Mouse (Mus musculus) T-cell, adult 2 months (primary cell): ENCODE measurements at regions not wholly inside any gene's neighbourhood (a gene's known extent, or its start where the extent isn't known, plus 50 kb on each side); places are given as distances from the start of the nearest gene placed in this dataset.

Experiments
- DNase-seq: peaks from one replicate; pipeline ENCODE4 v3.0.0; 2022; ENCODE audit warnings: low spot score

DNA sequence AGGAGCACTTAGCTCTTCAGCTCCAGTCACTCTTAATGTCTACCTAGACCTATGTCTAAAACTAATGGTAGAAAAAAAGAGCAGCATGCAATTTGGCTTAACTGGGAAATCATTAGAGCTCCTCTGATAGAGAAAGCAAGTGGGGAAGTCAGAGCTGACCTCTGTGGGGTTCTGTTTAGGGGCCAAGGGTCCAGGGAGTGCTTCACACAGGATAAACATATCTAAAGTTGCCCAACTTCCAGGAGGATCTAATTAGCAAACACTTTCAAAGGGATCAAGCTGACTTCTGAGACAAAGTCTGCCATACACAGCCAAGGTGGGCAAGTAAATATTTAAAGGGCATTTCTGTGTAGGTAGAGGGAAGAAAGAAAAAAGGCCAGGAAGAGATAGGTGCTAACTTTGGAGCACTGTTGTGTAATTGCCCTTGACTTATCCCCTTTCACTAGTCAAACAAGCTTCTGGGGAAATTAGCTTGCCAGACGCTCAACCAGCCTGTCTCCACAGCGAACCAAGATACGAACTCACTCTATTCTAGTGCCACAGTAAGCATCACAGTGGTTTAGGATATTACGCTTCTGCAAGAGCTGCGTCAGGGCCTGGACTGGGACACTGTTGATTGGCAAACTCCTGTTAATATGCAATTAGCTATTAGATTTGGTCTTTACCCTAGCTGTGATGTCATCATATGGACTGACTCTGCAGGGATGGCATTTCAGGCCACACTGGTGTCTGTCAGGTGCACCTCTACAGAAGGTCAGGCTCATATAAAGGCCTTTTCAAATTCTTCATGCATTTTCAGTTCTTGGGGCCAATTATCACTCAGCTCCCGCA lies 1413.9 kb upstream of the A1bg start:
- DNase-seq, result no peak

DNA sequence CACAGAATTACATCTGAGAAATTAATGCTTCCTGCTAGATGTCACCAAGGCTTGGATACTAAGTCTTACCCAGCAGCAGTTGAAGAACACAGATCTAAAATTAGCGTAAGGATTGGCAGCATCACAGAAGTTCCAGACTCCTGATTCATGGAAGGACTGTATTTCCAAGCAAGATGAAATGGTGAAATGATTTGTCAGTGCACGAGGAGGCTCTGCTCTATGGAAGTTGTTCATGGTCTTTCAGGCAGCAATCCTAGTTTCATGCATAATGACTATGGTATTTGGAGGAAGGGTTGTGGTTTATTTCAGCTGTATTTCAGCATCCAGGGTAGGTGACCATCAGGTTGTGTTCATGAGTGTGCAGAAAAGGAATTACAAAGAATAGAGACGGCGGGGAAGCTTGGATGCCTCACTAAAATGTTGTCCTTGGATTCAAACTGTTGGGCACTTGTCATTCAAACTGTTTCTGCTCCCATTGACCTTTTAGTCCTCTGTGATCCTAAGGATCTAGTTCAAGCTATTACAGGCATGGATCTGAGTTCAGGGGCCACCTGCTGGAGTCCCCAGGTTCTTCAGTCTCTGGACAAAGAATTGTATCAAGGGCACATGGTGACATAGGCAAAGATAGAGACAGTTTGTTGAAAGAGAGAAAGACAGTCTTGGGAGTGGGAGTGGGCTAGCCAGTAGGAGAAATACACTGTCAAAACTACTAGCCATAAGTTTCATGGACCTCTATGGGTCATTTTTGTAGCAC lies 1411.6 kb upstream of the A1bg start:
- no peak for DNase-seq

DNA sequence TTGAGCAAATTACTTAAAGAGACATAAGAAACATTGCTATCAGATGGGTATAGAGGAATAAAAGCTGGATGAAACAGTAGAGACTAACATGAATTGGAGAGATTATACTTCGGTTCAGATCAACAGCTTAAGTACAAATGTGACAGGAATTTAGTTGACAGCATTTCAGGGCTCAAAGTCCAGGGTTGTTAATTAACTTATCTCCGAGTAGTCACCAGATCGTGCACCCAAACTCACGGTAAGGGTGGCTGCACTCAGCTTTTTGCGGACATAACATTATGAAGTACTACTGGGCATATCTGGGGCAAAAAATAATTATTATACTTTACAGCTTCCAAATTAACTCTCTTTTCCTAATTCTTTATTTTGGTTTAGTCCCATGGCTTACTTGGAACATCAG lies 1409.3 kb upstream of the A1bg start:
- no peak for DNase-seq

DNA sequence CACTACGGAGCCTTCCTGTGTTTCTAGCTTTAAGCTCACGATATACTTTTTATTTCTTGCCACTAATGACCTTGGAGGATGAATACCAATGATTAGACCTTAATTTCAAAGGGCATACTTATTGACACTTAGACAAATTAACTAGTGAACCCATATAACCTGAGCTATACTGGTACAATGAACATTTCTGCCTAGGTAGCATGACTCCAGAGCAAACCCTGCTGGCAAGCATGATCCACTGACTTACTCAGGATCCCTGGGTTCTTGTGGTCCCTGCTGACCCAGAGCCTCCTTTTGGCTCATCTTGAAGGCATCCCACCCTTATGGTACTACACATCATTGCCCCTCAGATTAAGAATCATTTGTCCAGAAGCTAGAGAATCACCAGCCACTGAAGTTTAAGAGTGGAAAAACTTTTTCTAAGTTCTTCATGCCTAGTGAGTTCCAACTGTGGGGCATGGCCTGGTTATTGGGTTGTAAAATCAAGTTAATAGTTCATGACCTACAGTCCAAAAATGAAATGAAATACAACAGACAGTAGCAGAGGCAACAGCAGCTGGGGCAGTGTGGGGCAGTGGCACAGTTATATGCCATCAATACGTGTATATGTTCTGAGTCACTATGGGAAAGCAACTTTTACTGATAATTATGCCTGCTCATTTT lies 1408.5 kb upstream of the A1bg start:
- DNase-seq, result no peak

DNA sequence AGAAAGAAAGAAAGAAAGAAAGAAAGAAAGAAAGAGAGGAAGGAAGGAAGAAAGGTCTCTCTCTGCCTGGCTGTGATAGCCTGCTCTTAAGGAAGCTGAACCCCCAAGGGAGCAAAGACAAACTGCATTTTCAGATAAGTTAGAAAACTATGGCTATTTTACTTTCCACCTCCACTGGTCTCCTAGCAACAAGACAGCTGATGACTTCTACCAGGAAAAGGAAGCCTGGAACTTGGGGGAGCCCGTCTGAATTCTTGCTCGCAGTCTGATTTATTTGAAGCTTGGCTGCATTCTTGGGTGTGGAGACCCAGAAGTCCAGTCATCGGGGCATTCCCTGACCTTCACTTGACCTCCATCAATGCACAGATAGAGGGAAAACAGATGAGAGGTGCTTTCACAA lies 1406.1 kb upstream of the A1bg start:
- DNase-seq, result no peak

DNA sequence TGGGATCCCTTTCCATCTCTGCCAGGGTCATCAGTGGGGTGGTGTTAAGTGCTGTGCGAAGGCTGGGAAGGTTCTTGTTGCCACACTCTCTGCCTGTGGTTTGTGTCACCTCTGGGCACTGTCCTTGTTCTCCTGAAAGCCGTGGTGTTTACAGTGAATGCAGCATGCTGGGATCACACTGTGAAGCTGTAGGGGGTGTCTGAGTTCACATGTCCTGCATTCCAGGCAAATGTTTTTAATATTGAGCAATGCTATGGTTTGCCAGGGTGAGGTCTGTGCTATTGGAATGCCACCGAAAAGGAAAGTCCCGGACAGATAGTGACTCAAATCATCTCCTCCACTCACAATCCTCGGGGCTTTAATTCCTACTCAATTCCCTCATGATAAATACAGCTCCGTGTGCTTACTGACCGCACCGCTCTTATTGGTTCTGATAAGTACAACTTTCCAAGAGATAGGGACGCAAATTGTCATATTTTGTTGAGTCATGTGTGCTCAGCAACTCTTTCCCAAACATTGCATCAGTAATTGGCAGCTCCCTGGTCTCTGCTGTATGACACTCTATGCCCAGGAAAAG lies 1405.6 kb upstream of the A1bg start:
- no peak for DNase-seq

DNA sequence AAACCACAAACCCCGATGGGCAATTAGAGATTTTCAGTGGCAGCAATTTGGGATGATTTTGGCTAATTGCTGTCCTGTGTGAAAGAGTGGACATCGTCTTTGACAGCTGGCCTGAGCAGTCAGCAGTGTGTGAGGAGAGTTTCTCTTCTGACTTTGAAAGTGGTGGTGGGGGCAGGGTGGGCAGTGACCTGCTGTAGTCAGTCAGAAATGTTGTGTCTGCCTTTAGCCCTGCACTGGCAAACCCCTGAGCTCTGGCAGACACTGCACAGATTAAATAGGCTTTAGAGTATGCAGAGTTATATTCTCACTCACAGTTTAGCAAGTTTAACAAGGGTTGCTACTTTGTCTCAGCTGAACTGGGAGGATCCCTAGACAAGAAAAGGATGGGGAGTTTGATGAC lies 1404.7 kb upstream of the A1bg start:
- DNase-seq, result no peak

DNA sequence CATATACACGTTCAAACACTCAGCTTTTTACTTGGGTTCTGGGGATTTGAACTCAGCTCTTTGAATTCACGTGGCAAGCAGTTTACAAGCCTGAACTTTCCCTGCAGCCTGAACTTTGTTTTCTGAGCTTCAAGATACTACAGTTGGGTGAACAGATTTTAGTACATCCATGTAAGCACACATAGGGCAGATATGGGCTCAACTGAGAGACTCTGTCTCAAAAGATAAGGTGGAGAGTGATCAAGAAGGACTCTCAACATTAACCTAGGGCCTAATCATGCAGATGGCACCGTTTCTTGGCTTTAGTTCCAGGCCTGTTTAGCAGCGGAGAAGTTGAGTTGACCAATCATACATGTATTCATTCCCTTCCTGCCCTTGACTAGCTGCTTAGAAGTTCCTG lies 1403.7 kb upstream of the A1bg start:
- no peak for DNase-seq

DNA sequence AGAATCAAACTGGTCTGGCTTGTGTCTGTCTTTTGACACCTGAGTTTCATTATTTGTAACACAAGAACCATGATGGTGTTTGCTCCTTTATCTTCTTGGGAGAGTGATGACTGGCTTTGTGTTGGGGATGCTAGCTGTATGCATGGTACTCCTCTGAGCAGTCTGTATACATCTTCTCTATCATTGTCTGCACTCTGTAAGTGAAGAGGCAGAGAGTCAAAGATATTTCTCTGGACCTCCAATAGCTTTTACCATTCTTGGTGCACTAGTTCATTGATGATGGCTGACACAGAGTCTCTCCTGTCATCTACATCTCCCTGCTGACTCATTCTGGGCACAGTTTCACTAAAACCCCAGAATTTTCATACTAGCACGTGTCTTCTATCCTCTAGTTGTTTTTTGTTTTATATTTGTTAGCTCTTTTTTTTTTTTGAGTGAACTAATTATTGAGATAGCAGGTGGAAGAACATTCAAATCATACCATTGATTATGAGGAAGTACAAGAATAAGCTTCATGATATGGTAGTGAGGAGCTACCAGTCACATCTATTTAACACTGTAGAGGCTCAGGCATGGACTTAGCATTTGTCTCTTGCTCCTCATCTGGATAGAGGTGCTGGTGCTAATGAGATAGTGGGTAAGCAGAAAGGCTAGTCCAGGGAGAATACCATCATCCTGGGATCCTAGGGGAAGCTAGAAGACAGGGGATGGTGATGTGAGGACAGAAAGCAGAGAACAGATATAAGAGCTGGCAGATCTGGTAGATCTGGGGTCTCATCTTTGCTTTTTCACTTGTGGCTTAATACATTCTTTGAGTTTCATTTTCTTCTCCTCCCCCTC lies 1402.9 kb upstream of the A1bg start:
- DNase-seq, result no peak

DNA sequence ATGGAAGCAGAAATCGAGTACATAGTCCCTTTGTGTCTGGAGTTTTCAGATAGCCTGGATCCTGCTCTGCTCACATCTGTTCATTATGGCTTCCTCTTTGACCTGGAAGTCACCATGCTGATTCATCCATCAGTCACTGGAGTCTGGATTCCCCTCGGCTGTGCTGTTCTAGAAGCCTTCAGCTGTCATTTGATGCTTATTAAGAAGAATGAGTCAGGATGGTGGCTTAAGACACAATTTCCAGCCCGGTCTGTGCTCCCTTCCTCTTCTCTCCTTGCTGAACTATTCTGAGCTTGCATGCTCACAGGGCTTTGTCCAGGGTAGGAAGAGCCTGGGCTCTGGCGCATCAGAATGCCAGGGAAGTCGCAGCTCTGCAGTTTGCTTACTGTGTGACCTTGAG lies 1398.2 kb upstream of the A1bg start:
- no peak for DNase-seq

DNA sequence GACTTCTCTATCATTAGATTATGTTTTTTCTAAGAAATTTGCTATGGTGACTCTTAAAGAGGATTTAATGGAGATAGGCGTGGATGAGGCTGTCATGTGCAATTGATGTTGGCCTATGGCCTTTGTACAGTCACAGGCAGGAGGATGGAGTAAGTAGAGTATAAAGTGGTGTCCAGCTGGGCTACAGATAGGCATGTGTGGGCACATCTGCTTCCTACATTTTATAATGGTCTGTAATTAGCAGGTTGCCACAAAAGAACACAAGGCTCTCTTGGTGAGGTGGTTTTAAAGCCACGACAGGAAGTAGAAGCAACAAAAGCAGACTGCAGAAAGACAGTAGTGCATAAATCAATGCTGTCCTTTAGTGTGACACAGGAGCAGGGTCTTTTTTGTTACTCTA lies 1391.6 kb upstream of the A1bg start:
- DNase-seq, result no peak

DNA sequence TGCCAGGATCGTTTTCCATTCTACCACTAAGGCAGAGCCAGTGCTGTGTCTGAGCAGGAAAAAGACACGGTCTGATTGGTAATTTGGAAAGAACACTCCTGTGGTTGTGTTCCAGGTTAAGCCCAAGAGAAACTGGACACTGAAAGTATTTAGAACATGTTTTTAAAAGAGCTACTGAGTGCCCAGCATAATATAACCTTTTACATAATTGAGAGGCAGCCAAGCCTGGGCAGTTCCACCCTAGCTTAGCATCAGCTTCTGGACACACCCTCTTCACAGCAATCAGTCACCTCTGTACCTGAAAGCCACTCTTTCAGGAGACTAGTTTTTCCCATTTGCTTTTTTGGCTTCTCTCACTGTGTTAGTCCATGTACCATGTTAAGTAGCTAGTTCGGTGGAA lies 1379.4 kb upstream of the A1bg start:
- no peak for DNase-seq

DNA sequence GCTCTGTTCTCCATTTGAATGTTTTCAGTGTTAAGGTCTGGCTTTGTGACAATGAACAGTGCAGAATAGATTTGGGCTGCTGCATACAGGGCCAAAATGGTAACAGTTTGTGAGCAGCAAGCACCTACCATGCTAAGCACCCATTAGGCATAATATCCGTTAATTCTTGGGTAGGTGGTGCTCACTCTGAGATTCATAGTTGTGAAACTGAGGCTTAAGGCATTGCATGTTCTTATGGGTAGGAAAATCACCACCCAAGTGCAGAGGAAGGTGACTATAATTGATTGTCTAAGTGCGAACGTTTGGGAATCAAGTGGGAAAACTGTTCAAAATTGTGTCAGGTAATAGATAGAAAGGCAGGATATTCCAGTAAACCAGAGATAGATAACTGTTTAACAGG lies 1378.8 kb upstream of the A1bg start:
- DNase-seq, result no peak

DNA sequence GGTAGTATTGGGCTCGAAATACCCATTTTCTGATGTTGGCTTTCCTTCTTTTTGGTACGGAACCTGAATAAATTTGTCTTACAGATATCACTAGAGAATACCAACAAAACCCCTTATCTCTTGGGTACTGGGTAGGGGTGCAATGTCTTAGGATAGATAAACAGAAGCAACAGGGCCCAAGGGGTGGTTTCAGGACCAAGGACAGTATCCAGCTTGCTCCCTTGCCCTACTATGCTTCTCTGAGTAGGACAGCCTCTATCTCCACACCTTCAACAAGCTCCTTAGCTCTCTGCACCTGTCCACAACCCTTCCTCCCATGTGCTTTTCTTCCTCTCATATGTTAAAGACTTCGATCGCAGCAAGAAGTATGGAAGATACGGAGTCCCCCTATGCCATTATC lies 1374.3 kb upstream of the A1bg start:
- no peak for DNase-seq

DNA sequence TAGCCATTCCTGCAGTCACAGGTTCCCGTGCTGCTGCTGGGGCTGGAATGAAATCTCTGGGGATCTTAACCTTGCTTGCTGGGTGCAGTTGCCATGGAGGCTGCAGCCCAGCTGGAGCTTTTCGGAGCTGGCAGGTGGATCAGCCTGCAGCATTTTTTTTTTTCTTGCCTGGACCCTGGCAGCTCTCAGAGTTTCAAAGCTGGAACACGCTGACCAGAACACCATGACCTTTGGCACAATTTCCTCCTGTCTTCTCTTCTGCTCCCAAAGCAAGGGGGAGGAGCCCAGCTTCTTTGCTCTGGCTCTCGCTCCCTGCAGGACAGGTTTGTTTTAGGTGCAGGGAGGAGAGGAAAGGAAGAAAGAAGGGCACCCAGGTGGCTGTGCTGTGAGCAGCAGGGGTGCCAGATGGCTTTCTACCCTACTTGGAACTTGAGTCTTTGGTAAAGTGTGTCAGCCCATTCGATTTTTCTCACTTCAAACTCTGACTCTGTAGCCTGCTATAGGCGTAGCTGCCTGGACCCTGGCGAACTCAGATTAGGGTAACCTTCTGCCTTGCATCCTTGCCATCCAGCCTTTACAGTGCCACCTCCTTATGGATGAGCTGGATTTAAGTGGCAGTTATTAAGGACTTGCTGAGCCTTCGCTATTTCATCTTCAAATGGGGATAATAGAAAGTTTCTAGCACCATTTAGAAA lies 1372.6 kb upstream of the A1bg start:
- no peak for DNase-seq

DNA sequence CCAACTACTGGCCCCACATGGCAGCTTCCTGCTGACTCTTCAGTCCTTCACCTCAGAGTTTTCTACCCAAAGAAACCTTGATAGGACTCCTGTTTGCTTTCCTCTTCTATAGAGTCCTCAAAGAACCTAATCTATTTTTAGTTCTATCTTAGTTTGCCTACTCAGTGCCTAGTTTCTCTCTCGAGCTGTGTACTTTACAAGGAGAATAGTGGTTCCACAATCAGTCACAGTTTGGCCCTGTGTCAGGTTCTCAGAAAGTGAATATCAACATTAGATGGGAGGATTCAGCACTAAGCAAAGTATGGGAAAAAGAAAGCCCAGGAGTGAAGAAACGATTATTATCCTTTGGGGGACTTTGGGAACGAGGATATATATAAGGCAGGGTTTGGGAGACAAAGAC lies 1372.0 kb upstream of the A1bg start:
- DNase-seq, result no peak

DNA sequence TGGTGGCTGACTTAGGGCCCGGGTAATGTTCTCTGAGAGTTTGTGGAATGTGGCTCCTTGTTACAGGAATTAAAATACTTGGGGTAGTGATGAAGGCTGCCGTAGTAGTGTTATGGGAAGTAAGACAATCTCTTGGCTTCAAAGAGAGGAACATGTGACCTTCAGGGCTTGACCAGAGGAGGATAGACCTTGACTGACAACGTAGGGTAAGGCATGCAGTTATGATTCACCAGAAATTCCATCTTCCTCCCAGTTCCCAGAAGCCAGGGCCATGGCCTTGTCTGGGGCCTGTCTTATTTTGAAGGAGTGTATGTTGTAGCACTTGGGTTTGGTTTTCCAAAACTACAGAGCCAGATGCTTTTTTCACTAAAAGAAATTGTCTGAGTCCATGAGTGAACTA lies 1370.1 kb upstream of the A1bg start:
- no peak for DNase-seq

DNA sequence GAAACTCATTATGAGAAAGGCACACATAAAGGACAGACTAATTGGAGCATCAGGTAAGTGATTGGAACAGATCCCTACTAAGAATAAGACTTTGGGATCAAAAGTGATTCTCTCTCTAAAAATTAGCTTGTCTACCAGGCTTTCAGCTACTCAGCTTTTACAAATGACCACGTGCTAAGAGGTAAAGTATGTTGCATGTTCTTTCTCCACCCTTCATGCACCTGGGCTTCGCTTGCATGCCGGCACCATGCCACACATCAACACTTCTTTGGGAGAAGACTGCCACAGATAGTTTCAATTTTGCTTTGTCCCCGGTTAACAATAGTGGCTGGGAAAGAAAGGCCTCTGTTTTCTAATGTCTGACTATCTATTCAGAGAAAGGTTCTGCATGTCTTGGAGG lies 1367.9 kb upstream of the A1bg start:
- DNase-seq, result no peak

DNA sequence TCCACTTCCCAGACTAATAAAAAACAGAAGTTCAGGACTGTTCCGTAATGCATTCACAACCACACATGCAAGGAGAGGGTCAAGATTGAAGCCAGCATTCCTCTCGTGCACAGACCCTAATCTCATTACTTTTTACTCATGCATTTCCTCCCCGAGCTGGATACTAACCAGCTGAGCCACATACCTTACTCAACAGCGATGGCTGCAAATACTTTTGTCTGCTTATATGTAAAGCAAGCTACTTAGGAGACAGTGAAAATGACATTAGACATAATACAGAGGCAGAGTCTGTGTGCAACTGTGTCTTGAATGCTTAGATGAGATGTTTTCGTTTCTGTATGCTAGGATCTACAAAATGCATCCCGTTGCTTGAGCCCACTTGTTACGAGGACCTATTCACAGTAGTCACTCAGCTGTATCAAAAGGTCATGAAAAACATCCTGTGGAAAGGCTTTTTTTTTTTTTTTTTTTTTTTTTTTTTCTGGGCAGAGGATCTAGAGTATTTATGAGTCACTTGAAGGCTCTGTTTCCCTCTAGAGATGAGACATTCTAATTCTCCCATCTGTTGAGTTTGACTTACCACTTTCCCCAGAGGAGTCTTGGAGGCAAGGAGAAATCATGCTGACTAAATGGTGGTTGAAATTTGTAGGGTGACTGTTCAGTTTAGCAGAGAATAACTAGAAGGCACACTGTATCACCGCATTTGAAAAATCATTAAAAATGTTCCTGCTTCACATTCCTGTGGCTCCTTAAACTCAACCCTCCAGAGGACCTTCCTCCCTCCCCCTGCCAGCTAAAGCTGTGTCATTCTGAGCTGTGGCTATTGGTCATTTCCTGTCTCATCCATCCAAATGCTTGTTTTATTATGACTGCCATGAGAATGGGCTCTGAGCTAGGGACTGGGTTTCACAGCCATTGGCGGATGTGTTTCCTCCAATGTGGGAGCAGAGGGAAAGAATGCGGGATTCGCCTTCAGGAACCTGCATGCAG lies 1364.1 kb upstream of the A1bg start:
- DNase-seq, result no peak
